ENCODE assay signal across 14 mouse cellular contexts in genomic region chr16:21913347-21913746, GRCm38 (mm10). TPM values are rescaled to one million over a fixed set of nuclear protein-coding genes. Genes with fewer than 3 reads are reported as not detected.
DNase-seq lines count a peak whose midpoint lies in the region; ATAC-seq and TF ChIP-seq lines count a peak whose summit lies in the region.
"Had no signal": no experiment of that assay in that cellular context is flagged by ENCODE, and none has a peak within 500 bp of the region (broad histone marks: within the 10 kb centered on the region; RNA-seq: fewer than 3 reads in every experiment).

No protein-coding gene starts in this region.

- H3K4me1 ChIP-seq in forebrain, embryonic 14.5 days (ENCODE audit: control insufficient read depth, insufficient read depth, low read length): no peaks in the 10 kb centered on the region
- no peaks in the 10 kb centered on the region for H3K4me1 ChIP-seq in forebrain, embryonic 15.5 days
- H3K4me1 ChIP-seq in lung, adult 2 months (ENCODE audit: control insufficient read depth, insufficient read depth, low read length): no peaks in the 10 kb centered on the region
- peaks cover 8% of the 10 kb centered on the region; the same call in 1 of the 2 replicates for H3K4me1 ChIP-seq in heart, embryonic 10.5 days
- H3K4me1 ChIP-seq: limb, embryonic 12.5 days; lung, embryonic 15.5 days had no signal

- WGBS in forebrain, embryonic 14.5 days: 93% methylated on average over 6 of the region's 6 CpGs
- WGBS in forebrain, embryonic 15.5 days: 86% methylated on average over 6 of the region's 6 CpGs
- 68% methylated on average over 6 of the region's 6 CpGs for WGBS in lung, adult 2 months
- WGBS in heart, embryonic 10.5 days: 88% methylated on average over 6 of the region's 6 CpGs

- no peak for ATAC-seq in forebrain, embryonic 14.5 days
- no peak; the same call in 1 of the 2 replicates for ATAC-seq in forebrain, embryonic 15.5 days (replicated peaks)

- no peak overlapping the region for H3K9ac ChIP-seq in forebrain, embryonic 14.5 days (ENCODE audit: low read length)
- no peak overlapping the region for H3K9ac ChIP-seq in forebrain, embryonic 15.5 days (replicated peaks)
- H3K9ac ChIP-seq: limb, embryonic 12.5 days; lung, embryonic 15.5 days had no signal

- H3K4me3 ChIP-seq in forebrain, embryonic 14.5 days (ENCODE audit: low read depth, low read length): no peak overlapping the region
- H3K4me3 ChIP-seq in forebrain, embryonic 15.5 days: no peak overlapping the region
- H3K4me3 ChIP-seq in lung, adult 2 months (replicated peaks; ENCODE audit: extremely low read depth, low read depth, low read length): no peak overlapping the region
- H3K4me3 ChIP-seq in heart, embryonic 10.5 days: no peak overlapping the region
- H3K4me3 ChIP-seq: limb, embryonic 12.5 days; lung, embryonic 15.5 days had no signal

- TF ChIP-seq POLR2A in lung, adult 2 months (IDR thresholded peaks at IDR 0.05; ENCODE audit: borderline replicate concordance, extremely low read depth, low read depth, low read length): no peak

- no peak for TF ChIP-seq CTCF in lung, adult 2 months (IDR thresholded peaks at IDR 0.05; ENCODE audit: insufficient read depth, low read length)

- H3K27me3 ChIP-seq in forebrain, embryonic 14.5 days (replicated peaks; ENCODE audit: control insufficient read depth, insufficient read depth, low read length): no peaks in the 10 kb centered on the region
- H3K27me3 ChIP-seq in forebrain, embryonic 15.5 days: no peaks in the 10 kb centered on the region
- no peaks in the 10 kb centered on the region for H3K27me3 ChIP-seq in heart, embryonic 10.5 days (ENCODE audit: insufficient read depth, poor library complexity, severe bottlenecking)
- H3K27me3 ChIP-seq: limb, embryonic 12.5 days; lung, embryonic 15.5 days had no signal

- DNase-seq in forebrain, embryonic 14.5 days (ENCODE audit: low spot score): no peak
- DNase-seq in lung, postnatal 36 days: peak; percentile 53
- no peak for DNase-seq in lung, adult 2 months
- peak; percentile 58 for DNase-seq in brain, adult 2 months (ENCODE audit: low read depth, low spot score)
- peak; percentile 2 for DNase-seq in naive thymus-derived CD4-positive, alpha-beta T cell, adult 2 months (ENCODE audit: low read depth)
- no peak for DNase-seq in heart, embryonic 10.5 days (ENCODE audit: low spot score)
- no peak for DNase-seq in gastrocnemius, adult 8-10 months (ENCODE audit: low spot score in 2 of 2)
- DNase-seq: heart, postnatal 36 days; kidney, postnatal 10 days; thymus, adult 18-20 months had no signal

- peak overlapping the region; percentile 9; the same call in 1 of the 2 replicates for H3K27ac ChIP-seq in forebrain, embryonic 14.5 days (ENCODE audit: low read depth, low read length)
- no peak overlapping the region for H3K27ac ChIP-seq in forebrain, embryonic 15.5 days (replicated peaks)
- H3K27ac ChIP-seq in heart, embryonic 10.5 days: no peak overlapping the region
- H3K27ac ChIP-seq: limb, embryonic 12.5 days; lung, embryonic 15.5 days had no signal

- H3K36me3 ChIP-seq in forebrain, embryonic 14.5 days (ENCODE audit: control insufficient read depth, insufficient read depth, low read length): peaks cover 44% of the 10 kb centered on the region
- H3K36me3 ChIP-seq in forebrain, embryonic 15.5 days: peaks cover 43% of the 10 kb centered on the region
- H3K36me3 ChIP-seq in heart, embryonic 10.5 days: peaks cover 10% of the 10 kb centered on the region; the same call in 1 of the 2 replicates
- H3K36me3 ChIP-seq: G1E; lung, embryonic 15.5 days had no signal

- H3K9me3 ChIP-seq in forebrain, embryonic 14.5 days (replicated peaks; ENCODE audit: control insufficient read depth, low read length): no peaks in the 10 kb centered on the region
- H3K9me3 ChIP-seq in forebrain, embryonic 15.5 days: no peaks in the 10 kb centered on the region
- no peaks in the 10 kb centered on the region for H3K9me3 ChIP-seq in heart, embryonic 10.5 days
- H3K9me3 ChIP-seq: G1E; limb, embryonic 12.5 days; lung, embryonic 15.5 days had no signal

- no peak overlapping the region for H3K4me2 ChIP-seq in forebrain, embryonic 14.5 days (ENCODE audit: low read length)
- no peak overlapping the region for H3K4me2 ChIP-seq in forebrain, embryonic 15.5 days (replicated peaks)
- H3K4me2 ChIP-seq: limb, embryonic 12.5 days; lung, embryonic 15.5 days had no signal

RNA-seq across cellular contexts. Expression of gene Tmem41a, which starts 34.0 kb away (rescaled TPM):
- polyA plus RNA-seq in forebrain, embryonic 14.5 days (2014; fragmentation: Nextera tagmentation; extraction: Ambion mirVana): 30.9 and 33.5 TPM in 2 replicates
- polyA plus RNA-seq in forebrain, embryonic 15.5 days (2015; fragmentation: Nextera tagmentation; extraction: Ambion mirVana): 28.9 and 30.4 TPM in 2 replicates
- 15.3 and 19.1 TPM in 2 replicates for polyA plus RNA-seq in lung, adult 2 months (2012; rRNA removed)
- polyA plus RNA-seq in heart, embryonic 10.5 days (2016; fragmentation: Nextera tagmentation; extraction: Ambion mirVana): 35.2 and 37.1 TPM in 2 replicates
- total RNA-seq in gastrocnemius, adult 8-10 months (2022): 1 to 10 TPM; 3.3 to 4.6 (median 4.2) TPM

Comparison
In these comparisons a context has a peak if more than half of its experiments do, and no peak if none do; other contexts are left out.
1. DNase-seq: peak in lung, postnatal 36 days (single experiment), brain, adult 2 months (single experiment) and naive thymus-derived CD4-positive, alpha-beta T cell, adult 2 months (single experiment); none in forebrain, embryonic 14.5 days (single experiment), lung, adult 2 months (single experiment), heart, embryonic 10.5 days (single experiment) and gastrocnemius, adult 8-10 months (0 of 2).